Mouse (Mus musculus) MEL (cell line): Measurements from ENCODE around the gene Shisal2a. TPM values are rescaled to one million over a fixed set of nuclear protein-coding genes. Genes with fewer than 3 reads are reported as not detected.
A peak's percentile ranks its signal among the peaks of the same experiment; 100 is the strongest.

Experiments used
- DNase-seq: peaks from one replicate; pipeline ENCODE4 v3.0.0; 2011; ENCODE audit warnings: low read depth, low spot score
- H3K27ac ChIP-seq: 2 replicates; pipeline ENCODE4 v1.5.1; 2012; ENCODE audit warnings: low read depth, mild to moderate bottlenecking, control low read depth, low read length, moderate library complexity; ENCODE audit not compliant: control insufficient read depth
- H3K27me3 ChIP-seq, 2 experiments: fragments of 150-350 bp in 1 of 2; sonication (generic) in 1 of 2; 2 replicates each; pipeline ENCODE4 v1.6.1; 2012; ENCODE audit warnings: low read length in 2 of 2, mild to moderate bottlenecking in 2 of 2, improper control_type of control experiment in 1 of 2, moderate library complexity in 1 of 2; ENCODE audit not compliant: insufficient read depth in 2 of 2, control insufficient read depth in 1 of 2
- H3K36me3 ChIP-seq, 2 experiments: 2 replicates each; pipeline ENCODE4 v1.6.1; 2012 to 2014; ENCODE audit warnings: low read length in 2 of 2, improper control_type of control experiment in 1 of 2, inconsistent platforms in 1 of 2, mild to moderate bottlenecking in 1 of 2; ENCODE audit not compliant: insufficient read depth in 2 of 2, control insufficient read depth in 1 of 2
- H3K4me1 ChIP-seq, 2 experiments: fragments of 150-350 bp in 1 of 2; sonication (generic) in 1 of 2; 2 replicates each; pipeline ENCODE4 v1.6.1; 2012; ENCODE audit warnings: low read length in 2 of 2, improper control_type of control experiment in 1 of 2, mild to moderate bottlenecking in 1 of 2; ENCODE audit not compliant: insufficient read depth in 2 of 2, control insufficient read depth in 1 of 2
- H3K4me3 ChIP-seq, 2 experiments: fragments of 150-350 bp in 1 of 2; sonication (generic) in 1 of 2; 2 replicates each; pipeline ENCODE4 v1.5.1; 2012; ENCODE audit warnings: low read depth in 2 of 2, low read length in 2 of 2, mild to moderate bottlenecking in 2 of 2, moderate library complexity in 2 of 2, control low read depth in 1 of 2, improper control_type of control experiment in 1 of 2; ENCODE audit not compliant: control insufficient read depth in 1 of 2, insufficient read depth in 1 of 2
- H3K79me2 ChIP-seq: 2 replicates; pipeline ENCODE4 v1.6.1; 2012; ENCODE audit warnings: mild to moderate bottlenecking, low read length, moderate library complexity; ENCODE audit not compliant: control insufficient read depth, poor library complexity, insufficient read depth
- H3K9ac ChIP-seq: 2 replicates; pipeline ENCODE4 v1.6.1; 2012; ENCODE audit warnings: low read depth, mild to moderate bottlenecking, control low read depth, low read length, moderate library complexity; ENCODE audit not compliant: control insufficient read depth, poor library complexity, severe bottlenecking
- H3K9me3 ChIP-seq: fragments of 150-350 bp; sonication (generic); replicated peaks from 2 replicates; pipeline ENCODE4 v1.6.1; 2012; ENCODE audit warnings: mild to moderate bottlenecking, low read length, improper control_type of control experiment, moderate library complexity; ENCODE audit not compliant: insufficient read depth
- CHD2 ChIP-seq: IDR thresholded peaks from 2 replicates; pipeline ENCODE4 v1.6.1; 2011; ENCODE audit warnings: low read length, improper control_type of control experiment
- ELF1 ChIP-seq: IDR thresholded peaks from 2 replicates; pipeline ENCODE4 v1.6.1; 2014; ENCODE audit warnings: low read depth, mild to moderate bottlenecking, inconsistent platforms, low read length, improper control_type of control experiment, moderate library complexity
- EP300 ChIP-seq, 2 experiments: IDR thresholded peaks; 2 replicates each; pipeline ENCODE4 v1.6.1; 2011; ENCODE audit warnings: improper control_type of control experiment in 2 of 2, low read length in 2 of 2, low read depth in 1 of 2, mild to moderate bottlenecking in 1 of 2
- ETS1 ChIP-seq: IDR thresholded peaks from 2 replicates; pipeline ENCODE4 v1.6.1; 2012; ENCODE audit warnings: low read depth, mild to moderate bottlenecking, inconsistent platforms, low read length, improper control_type of control experiment, moderate library complexity
- GATA1 ChIP-seq: IDR thresholded peaks from 2 replicates; pipeline ENCODE4 v1.6.1; 2011; ENCODE audit warnings: low read depth, low read length, improper control_type of control experiment
- JUND ChIP-seq: IDR thresholded peaks from 2 replicates; pipeline ENCODE4 v1.6.1; 2011; ENCODE audit warnings: low read depth, mild to moderate bottlenecking, improper control_type of control experiment, low read length
- KAT2A ChIP-seq: conservative IDR thresholded peaks from 2 replicates; pipeline ENCODE4 v1.6.1; 2012; ENCODE audit warnings: low read depth, low read length, improper control_type of control experiment, inconsistent platforms
- MAX ChIP-seq: IDR thresholded peaks from 2 replicates; pipeline ENCODE4 v1.6.1; 2011; ENCODE audit warnings: low read length, improper control_type of control experiment
- MAZ ChIP-seq: IDR thresholded peaks from 2 replicates; pipeline ENCODE4 v1.6.1; 2012; ENCODE audit warnings: low read depth, mild to moderate bottlenecking, inconsistent platforms, low read length, improper control_type of control experiment
- MEF2A ChIP-seq: IDR thresholded peaks from 2 replicates; pipeline ENCODE4 v1.6.1; 2014; ENCODE audit warnings: low read depth, mild to moderate bottlenecking, inconsistent platforms, low read length, improper control_type of control experiment; ENCODE audit not compliant: poor library complexity, insufficient replicate concordance, severe bottlenecking; ENCODE audit errors: extremely low read depth
- MXI1 ChIP-seq: IDR thresholded peaks from 2 replicates; pipeline ENCODE4 v1.6.1; 2011; ENCODE audit warnings: mild to moderate bottlenecking, low read depth, low read length, improper control_type of control experiment
- NRF1 ChIP-seq: IDR thresholded peaks from 2 replicates; pipeline ENCODE4 v1.6.1; 2014; ENCODE audit warnings: low read depth, mild to moderate bottlenecking, inconsistent platforms, low read length, improper control_type of control experiment, moderate library complexity; ENCODE audit not compliant: poor library complexity, insufficient read depth, severe bottlenecking
- POLR2A ChIP-seq, 2 experiments: IDR thresholded peaks; 2 replicates each; pipeline ENCODE4 v1.6.1; 2011 to 2012; ENCODE audit warnings: low read length in 2 of 2, mild to moderate bottlenecking in 2 of 2, control low read depth in 1 of 2, improper control_type of control experiment in 1 of 2, low read depth in 1 of 2, moderate library complexity in 1 of 2; ENCODE audit not compliant: control insufficient read depth in 1 of 2, insufficient read depth in 1 of 2, poor library complexity in 1 of 2
- POLR2AphosphoS5 ChIP-seq: IDR thresholded peaks from 2 replicates; pipeline ENCODE4 v1.6.1; 2012; ENCODE audit warnings: low read depth, borderline replicate concordance, mild to moderate bottlenecking, inconsistent platforms, low read length, moderate library complexity, mixed read lengths
- RAD21 ChIP-seq: IDR thresholded peaks from 2 replicates; pipeline ENCODE4 v1.6.1; 2011; ENCODE audit warnings: mild to moderate bottlenecking, low read depth, low read length, improper control_type of control experiment
- TBP ChIP-seq: IDR thresholded peaks from 2 replicates; pipeline ENCODE4 v1.8.0; 2011; ENCODE audit warnings: low read depth, low read length, improper control_type of control experiment
- TCF12 ChIP-seq: IDR thresholded peaks from 2 replicates; pipeline ENCODE4 v1.6.1; 2014; ENCODE audit warnings: low read depth, mild to moderate bottlenecking, inconsistent platforms, low read length, improper control_type of control experiment, moderate library complexity
- UBTF ChIP-seq: IDR thresholded peaks from 2 replicates; pipeline ENCODE4 v1.6.1; 2012; ENCODE audit warnings: low read depth, mild to moderate bottlenecking, inconsistent platforms, low read length, improper control_type of control experiment, moderate library complexity, borderline replicate concordance; ENCODE audit not compliant: insufficient read depth
- USF1 ChIP-seq: IDR thresholded peaks from 2 replicates; pipeline ENCODE4 v1.6.1; 2014; ENCODE audit warnings: low read depth, mild to moderate bottlenecking, inconsistent platforms, low read length, improper control_type of control experiment, moderate library complexity
- ZC3H11A ChIP-seq: IDR thresholded peaks from 2 replicates; pipeline ENCODE4 v1.6.1; 2012; ENCODE audit warnings: low read depth, mild to moderate bottlenecking, inconsistent platforms, low read length, improper control_type of control experiment
- ZMIZ1 ChIP-seq: IDR thresholded peaks from 2 replicates; pipeline ENCODE4 v1.6.1; 2012; ENCODE audit warnings: low read depth, mild to moderate bottlenecking, inconsistent platforms, low read length, improper control_type of control experiment, moderate library complexity
- ZNF384 ChIP-seq: IDR thresholded peaks from 2 replicates; pipeline ENCODE4 v1.6.1; 2012; ENCODE audit warnings: low read depth, mild to moderate bottlenecking, inconsistent platforms, low read length, improper control_type of control experiment
- polyA plus RNA-seq, 2 experiments: library from polyadenylated mRNA; stranded (reverse) in 1 of 2; unstranded in 1 of 2; fragments of >175 nt in 1 of 2; fragments of >200 nt in 1 of 2; gene quantifications; 2 replicates each; pipeline versions ENCODE4 v1.2.1 to v1.2.4; 2012; ENCODE audit warnings: low replicate concordance in 2 of 2, low read depth in 1 of 2; ENCODE audit not compliant: insufficient read length in 2 of 2, insufficient read depth in 1 of 2, missing spikeins in 1 of 2
- total RNA-seq: library from RNA; depleted of rRNA; stranded (reverse); fragments of 300-350 nt; gene quantifications from 2 replicates; pipeline ENCODE4 v1.2.3, GENCODE M21; 2012

The Shisal2a gene
- total and polyA plus RNA-seq, 3 experiments, result not detected

GRCm38 (mm10) chr4:108427719-108428340 lies 44.7 kb upstream of the Shisal2a start:
- no peak for TF ChIP-seq KAT2A
- TF ChIP-seq NRF1, result no peak
- no peak for TF ChIP-seq MXI1
- no peak for TF ChIP-seq MAX
- no peak for TF ChIP-seq POLR2AphosphoS5
- TF ChIP-seq ZMIZ1, result no peak
- no peak for TF ChIP-seq USF1
- no peak for TF ChIP-seq JUND
- no peak for TF ChIP-seq UBTF
- no peak for TF ChIP-seq MAZ
- no peak for TF ChIP-seq ZC3H11A
- TF ChIP-seq TBP, result no peak
- no peak for TF ChIP-seq RAD21
- TF ChIP-seq POLR2A (IDR thresholded peaks at IDR 0.05; ENCODE audit: control insufficient read depth in 1 of 2, insufficient read depth in 1 of 2, low read depth in 1 of 2, low read length in 2 of 2, poor library complexity in 1 of 2), result no peak
- 0 out of 2 replicates have a peak, but pooled peaks have one; percentile 18 for TF ChIP-seq ETS1
- peak; percentile 27; the same call in 1 of the 2 replicates for TF ChIP-seq GATA1
- no peak for TF ChIP-seq ELF1
- no peak for TF ChIP-seq MEF2A
- no peak for TF ChIP-seq TCF12
- no peak for TF ChIP-seq CHD2
- TF ChIP-seq ZNF384, result no peak
- TF ChIP-seq EP300 (IDR thresholded peaks at IDR 0.05; ENCODE audit: low read depth in 1 of 2, low read length in 2 of 2), result peak in 1 of 2 experiments; percentile 30; a peak in 1 of 4 replicates
- peaks cover 0 to 5% of the 10 kb centered on the region in 2 experiments; a peak in 2 of 4 replicates for H3K36me3 ChIP-seq
- DNase-seq, result no peak

More at GRCm38 (mm10) chr4:108427719-108428340, 44.7 kb upstream of the Shisal2a start:
- Histone ChIP-seq H3K79me2 (no peaks in the 10 kb centered on the region), H3K9me3 (no peaks in the 10 kb centered on the region), H3K9ac (no peak overlapping the region), H3K4me1 (peaks cover 0 to 7% of the 10 kb centered on the region in 2 experiments; a peak in 1 of 4 replicates), H3K27me3 (peaks cover 0 to 2% of the 10 kb centered on the region in 2 experiments; a peak in 1 of 4 replicates), H3K4me3 (no peak overlapping the region), H3K27ac (no peak overlapping the region)
